Mouse (Mus musculus) liver, embryonic 11.5 days (tissue): ENCODE measurements around the gene Fhod1. TPM values are rescaled to one million over a fixed set of nuclear protein-coding genes. Genes with fewer than 3 reads are reported as not detected.
"Not testable (repeated sequence)": the region's sequence is repeated elsewhere in the genome, so short reads cannot be mapped to it uniquely, and the experiment has no call there.

Experiments used
- ATAC-seq: fragments of 200-750 bp; cut with Nextera tagmentation; replicated peaks from 2 replicates; pipeline ENCODE4 v1.8.0; 2017; ENCODE audit warnings: moderate number of reproducible peaks, mild to moderate bottlenecking, moderate TSS enrichment, moderate library complexity; ENCODE audit not compliant: low FRiP score
- DNase-seq: peaks from one replicate; pipeline ENCODE4 v3.0.0-alpha.2; 2017; ENCODE audit warnings: low spot score
- H3K27ac ChIP-seq: fragments of 300-500 bp; sonication (generic); 2 replicates; pipeline ENCODE4 v1.5.1; 2014; ENCODE audit warnings: mild to moderate bottlenecking, low read depth, low read length, control low read depth
- H3K27me3 ChIP-seq: fragments of 300-500 bp; sonication (generic); replicated peaks from 2 replicates; pipeline ENCODE4 v1.6.1; 2014; ENCODE audit warnings: low read length, mixed read lengths; ENCODE audit not compliant: control insufficient read depth, insufficient read depth
- H3K36me3 ChIP-seq: fragments of 300-500 bp; sonication (generic); 2 replicates; pipeline ENCODE4 v1.6.1; 2014; ENCODE audit warnings: mild to moderate bottlenecking, low read length, moderate library complexity, mixed read lengths; ENCODE audit not compliant: control insufficient read depth, insufficient read depth
- H3K4me1 ChIP-seq: fragments of 300-500 bp; sonication (generic); replicated peaks from 2 replicates; pipeline ENCODE4 v1.6.1; 2014; ENCODE audit warnings: low read length, mixed read lengths; ENCODE audit not compliant: control insufficient read depth, insufficient read depth
- H3K4me2 ChIP-seq: fragments of 300-500 bp; sonication (generic); 2 replicates; pipeline ENCODE4 v1.6.1; 2014; ENCODE audit warnings: mild to moderate bottlenecking, control low read depth, moderate library complexity
- H3K4me3 ChIP-seq: fragments of 300-500 bp; sonication (generic); 2 replicates; pipeline ENCODE4 v1.5.1; 2014; ENCODE audit warnings: low read depth, low read length, control low read depth
- H3K9ac ChIP-seq: fragments of 300-500 bp; sonication (generic); 2 replicates; pipeline ENCODE4 v1.6.1; 2014; ENCODE audit warnings: low read depth, low read length, control low read depth
- H3K9me3 ChIP-seq: fragments of 300-500 bp; sonication (generic); 2 replicates; pipeline ENCODE4 v1.6.1; 2016; ENCODE audit warnings: low read length, inconsistent platforms, mixed read lengths; ENCODE audit not compliant: control insufficient read depth
- WGBS: fragments of 180-500 bp; shearing (Covaris S2); extraction: QIAGEN DNeasy Blood & Tissue Kit; methylation state at CpG from one replicate; pipeline ENCODE4 v1.1.7; 2014; 5-methylcytosine and 5-hydroxymethylcytosine counted together
- polyA plus RNA-seq: library from polyadenylated mRNA; unstranded; fragments of >200 nt; fragmentation: Nextera tagmentation; extraction: Ambion mirVana; gene quantifications from 2 replicates; pipeline ENCODE4 v1.2.1, GENCODE M21; 2014

Gene Fhod1
- polyA plus RNA-seq, 1 experiment from 2014 or later: 3.1 TPM

- ATAC-seq (no peak), DNase-seq (no peak)
- H3K4me1 ChIP-seq: peaks cover 44% of the 10 kb centered on the region
- peaks cover 40% of the 10 kb centered on the region for H3K36me3 ChIP-seq
- peak overlapping the region; percentile 83 for H3K27ac ChIP-seq
- no peaks in the 10 kb centered on the region for H3K9me3 ChIP-seq
- peak overlapping the region; percentile 99 for H3K4me3 ChIP-seq
- H3K27me3 ChIP-seq: no peaks in the 10 kb centered on the region
- WGBS: 38% methylated on average over 18 of the region's 18 CpGs
- H3K4me2 ChIP-seq: peak overlapping the region; percentile 76
- H3K9ac ChIP-seq: peak overlapping the region; percentile 97
Measured at GRCm38 (mm10) chr8:105298351-105299252, 49.2 kb downstream of the Fhod1 start.

- Histone ChIP-seq H3K4me2 (peak within 1 kb of the TSS; percentile 76), H3K4me1 (peaks cover 40% of the 10 kb centered on the region), H3K4me3 (peak within 1 kb of the TSS; percentile 99), H3K9ac (peak within 1 kb of the TSS; percentile 97), H3K27me3 (no peaks in the 10 kb centered on the region), H3K9me3 (no peaks in the 10 kb centered on the region), H3K27ac (peak within 1 kb of the TSS; percentile 83), H3K36me3 (peaks cover 34% of the 10 kb centered on the region)
- ATAC-seq (peak; percentile 81), DNase-seq (peak; percentile 94)
- WGBS: under 1% methylated on average over 58 of the region's 58 CpGs
Measured at GRCm38 (mm10) chr8:105297511-105298192, 50.1 kb downstream of the Fhod1 start, which contains the start of gene E2f4. Gene E2f4 (plus strand): TSS chr8:105297663.

GRCm38 (mm10) chr8:105295895-105296573, 51.7 kb downstream of the Fhod1 start, which contains the start of gene Exoc3l:
Gene Exoc3l (minus strand): TSS chr8:105296101.
- Histone ChIP-seq H3K9ac (peak within 1 kb of the TSS; percentile 97), H3K4me2 (peak within 1 kb of the TSS; percentile 76), H3K4me1 (peaks cover 28% of the 10 kb centered on the region), H3K9me3 (no peaks in the 10 kb centered on the region), H3K27me3 (no peaks in the 10 kb centered on the region), H3K36me3 (peaks cover 18% of the 10 kb centered on the region), H3K27ac (0 out of 2 replicates have a peak within 1 kb of the TSS, but pooled peaks have one; percentile 52), H3K4me3 (peak within 1 kb of the TSS; percentile 99)
- 37% methylated on average over 11 of the region's 11 CpGs for WGBS
- no peak for DNase-seq
- ATAC-seq: no peak

- WGBS: 67% methylated on average over 11 of the region's 11 CpGs
Measured at GRCm38 (mm10) chr8:105295256-105295655, 52.5 kb downstream of the Fhod1 start.

GRCm38 (mm10) chr8:105294776-105295175, 53.0 kb downstream of the Fhod1 start:
- H3K4me2 ChIP-seq: peak overlapping the region; percentile 76
- H3K27me3 ChIP-seq: peaks cover 11% of the 10 kb centered on the region
- H3K27ac ChIP-seq: no peak overlapping the region
- ATAC-seq (no peak), DNase-seq (no peak)
- peak overlapping the region; percentile 10; the same call in 1 of the 2 replicates for H3K9ac ChIP-seq
- peaks cover 9% of the 10 kb centered on the region; the same call in 1 of the 2 replicates for H3K36me3 ChIP-seq
- H3K9me3 ChIP-seq: no peaks in the 10 kb centered on the region
- 73% methylated on average over 9 of the region's 9 CpGs for WGBS
- peak overlapping the region; percentile 26 for H3K4me3 ChIP-seq
- H3K4me1 ChIP-seq: peaks cover 30% of the 10 kb centered on the region

More at GRCm38 (mm10) chr8:105295256-105295655, 52.5 kb downstream of the Fhod1 start:
- H3K9me3 ChIP-seq: no peaks in the 10 kb centered on the region
- H3K27ac ChIP-seq: no peak overlapping the region
- peak overlapping the region; percentile 10; the same call in 1 of the 2 replicates for H3K9ac ChIP-seq
- ATAC-seq (no peak), DNase-seq (no peak)
- peaks cover 27% of the 10 kb centered on the region for H3K4me1 ChIP-seq
- peak overlapping the region; percentile 26 for H3K4me3 ChIP-seq
- H3K36me3 ChIP-seq: peaks cover 13% of the 10 kb centered on the region; the same call in 1 of the 2 replicates
- H3K4me2 ChIP-seq: peak overlapping the region; percentile 76
- peaks cover 6% of the 10 kb centered on the region for H3K27me3 ChIP-seq

- Histone ChIP-seq H3K27me3 (peaks cover 13% of the 10 kb centered on the region), H3K4me3 (no peak overlapping the region), H3K4me1 (peaks cover 28% of the 10 kb centered on the region), H3K36me3 (peaks cover 3% of the 10 kb centered on the region; the same call in 1 of the 2 replicates), H3K9ac (no peak overlapping the region), H3K9me3 (no peaks in the 10 kb centered on the region), H3K4me2 (no peak overlapping the region), H3K27ac (no peak overlapping the region)
- 72% methylated on average over 19 of the region's 19 CpGs for WGBS
- DNase-seq (no peak), ATAC-seq (no peak)
Measured at GRCm38 (mm10) chr8:105293405-105293804, 54.3 kb downstream of the Fhod1 start.

- Histone ChIP-seq H3K4me2 (no peak overlapping the region), H3K9ac (no peak overlapping the region), H3K9me3 (no peaks in the 10 kb centered on the region), H3K4me3 (no peak overlapping the region), H3K36me3 (peaks cover 2% of the 10 kb centered on the region; the same call in 1 of the 2 replicates), H3K27ac (no peak overlapping the region), H3K27me3 (peaks cover 13% of the 10 kb centered on the region), H3K4me1 (peaks cover 28% of the 10 kb centered on the region)
- no peak for DNase-seq
- 69% methylated on average over 7 of the region's 7 CpGs for WGBS
- no peak for ATAC-seq
Measured at GRCm38 (mm10) chr8:105292471-105292870, 55.3 kb downstream of the Fhod1 start.

GRCm38 (mm10) chr8:105291802-105292201, 56.0 kb downstream of the Fhod1 start:
- not testable (repeated sequence) for H3K4me3 ChIP-seq, H3K4me2 ChIP-seq, DNase-seq, H3K9me3 ChIP-seq, H3K27ac ChIP-seq, H3K36me3 ChIP-seq, ATAC-seq, H3K9ac ChIP-seq
- Histone ChIP-seq H3K27me3 (peaks cover 13% of the 10 kb centered on the region), H3K4me1 (peaks cover 28% of the 10 kb centered on the region)
- 60% methylated on average over 3 of the region's 3 CpGs for WGBS
